Mouse (Mus musculus) CH12.LX (cell line): Measurements from ENCODE around the gene Znrf3. TPM values are rescaled to one million over a fixed set of nuclear protein-coding genes. Genes with fewer than 3 reads are reported as not detected.

Source experiments
- DNase-seq: peaks from one replicate; pipeline ENCODE4 v3.0.0-alpha.2; 2013; ENCODE audit errors: extremely low read depth
- H3K27ac ChIP-seq: 2 replicates; pipeline ENCODE4 v1.5.1; 2012; ENCODE audit warnings: low read depth, mild to moderate bottlenecking, control low read depth, moderate library complexity; ENCODE audit not compliant: insufficient read depth
- H3K27me3 ChIP-seq: replicated peaks from 2 replicates; pipeline ENCODE3; 2012; ENCODE audit warnings: inconsistent platforms
- H3K36me3 ChIP-seq, 2 experiments: replicated peaks in 1 of 2; 2 replicates each; pipeline versions ENCODE3 to v1.6.1; 2012; ENCODE audit warnings: inconsistent platforms in 1 of 2, low read length in 1 of 2, mild to moderate bottlenecking in 1 of 2, mixed read lengths in 1 of 2, moderate library complexity in 1 of 2; ENCODE audit not compliant: control insufficient read depth in 1 of 2, insufficient read depth in 1 of 2
- H3K4me1 ChIP-seq, 2 experiments: 2 replicates each; pipeline ENCODE4 v1.6.1; 2012; ENCODE audit warnings: inconsistent platforms in 1 of 2, moderate library complexity in 1 of 2; ENCODE audit not compliant: insufficient read depth in 2 of 2, control insufficient read depth in 1 of 2
- H3K4me2 ChIP-seq: 2 replicates; pipeline ENCODE4 v1.6.1; 2012; ENCODE audit warnings: low read depth, mild to moderate bottlenecking, control low read depth; ENCODE audit not compliant: poor library complexity, insufficient read depth, severe bottlenecking
- H3K4me3 ChIP-seq, 3 experiments: fragments of 150-350 bp in 1 of 3; sonication (generic) in 1 of 3; replicated peaks in 1 of 3; 2 replicates each; pipeline versions ENCODE3 to v1.5.1; 2011 to 2012; ENCODE audit warnings: low read depth in 2 of 3, low read length in 2 of 3, mild to moderate bottlenecking in 2 of 3, moderate library complexity in 2 of 3, control low read depth in 1 of 3, improper control_type of control experiment in 1 of 3, inconsistent platforms in 1 of 3, mixed read lengths in 1 of 3; ENCODE audit not compliant: poor library complexity in 1 of 3
- H3K79me2 ChIP-seq: replicated peaks from 2 replicates; pipeline ENCODE4 v1.6.1; 2012; ENCODE audit warnings: mild to moderate bottlenecking, moderate library complexity; ENCODE audit not compliant: control insufficient read depth, poor library complexity, insufficient read depth, severe bottlenecking; ENCODE audit errors: extremely low read depth
- H3K9ac ChIP-seq: 2 replicates; pipeline ENCODE4 v1.6.1; 2012; ENCODE audit warnings: low read depth, mild to moderate bottlenecking, control low read depth, moderate library complexity; ENCODE audit not compliant: insufficient read depth
- H3K9me3 ChIP-seq: replicated peaks from 2 replicates; pipeline ENCODE3; 2012; ENCODE audit warnings: low read length, inconsistent platforms, mixed read lengths
- CHD1 ChIP-seq: IDR thresholded peaks from 2 replicates; pipeline ENCODE4 v1.6.1; 2012; ENCODE audit warnings: low read depth, low read length, improper control_type of control experiment, inconsistent platforms
- ELF1 ChIP-seq: IDR thresholded peaks from 2 replicates; pipeline ENCODE4 v1.6.1; 2014; ENCODE audit warnings: low read depth, mild to moderate bottlenecking, inconsistent platforms, low read length, improper control_type of control experiment
- JUN ChIP-seq: IDR thresholded peaks from 2 replicates; pipeline ENCODE4 v1.6.1; 2011; ENCODE audit warnings: low read depth, mild to moderate bottlenecking, low read length, improper control_type of control experiment, moderate library complexity; ENCODE audit not compliant: insufficient read depth
- JUND ChIP-seq: conservative IDR thresholded peaks from 2 replicates; pipeline ENCODE4 v1.6.1; 2011; ENCODE audit warnings: low read depth, low read length, improper control_type of control experiment
- MAX ChIP-seq: IDR thresholded peaks from 2 replicates; pipeline ENCODE4 v1.6.1; 2011; ENCODE audit warnings: low read length, improper control_type of control experiment
- NELFE ChIP-seq: IDR thresholded peaks from 2 replicates; pipeline ENCODE4 v1.6.1; 2011; ENCODE audit warnings: low read depth, low read length, improper control_type of control experiment
- NRF1 ChIP-seq: IDR thresholded peaks from 2 replicates; pipeline ENCODE4 v1.6.1; 2014; ENCODE audit warnings: low read depth, mild to moderate bottlenecking, inconsistent platforms, low read length, improper control_type of control experiment, moderate library complexity
- POLR2AphosphoS2 ChIP-seq: IDR thresholded peaks from 2 replicates; pipeline ENCODE4 v1.6.1; 2011; ENCODE audit warnings: low read depth, low read length, improper control_type of control experiment
- RAD21 ChIP-seq: IDR thresholded peaks from 2 replicates; pipeline ENCODE4 v1.6.1; 2011; ENCODE audit warnings: low read depth, mild to moderate bottlenecking, low read length, improper control_type of control experiment, moderate library complexity
- TBP ChIP-seq: conservative IDR thresholded peaks from 2 replicates; pipeline ENCODE4 v1.6.1; 2011; ENCODE audit warnings: low read depth, low read length, improper control_type of control experiment
- UBTF ChIP-seq: IDR thresholded peaks from 2 replicates; pipeline ENCODE4 v1.6.1; 2012; ENCODE audit warnings: low read depth, mild to moderate bottlenecking, inconsistent platforms, low read length, improper control_type of control experiment, moderate library complexity
- ZC3H11A ChIP-seq: IDR thresholded peaks from 2 replicates; pipeline ENCODE4 v1.6.1; 2012; ENCODE audit warnings: low read depth, mild to moderate bottlenecking, inconsistent platforms, low read length, improper control_type of control experiment
- ZNF384 ChIP-seq: IDR thresholded peaks from 2 replicates; pipeline ENCODE4 v1.6.1; 2012; ENCODE audit warnings: low read depth, low read length, improper control_type of control experiment, inconsistent platforms
- dilution Hi-C: fragments of 300-500 bp; cut with MboI; formaldehyde crosslinking; loops from 2 replicates; pipeline ENCODE4 v1.14.3; 2020; ENCODE audit warnings: low sequenced_read_pairs; ENCODE audit not compliant: extremely low pct_unique_long_range_greater_than_20kb, extremely low pct_ligation_motif_present
- in situ Hi-C: fragments of 300-500 bp; cut with MboI; formaldehyde crosslinking; loops from 3 replicates; pipeline ENCODE4 v1.14.3; 2019; ENCODE audit warnings: low sequenced_read_pairs, low pct_ligation_motif_present, low pct_unique_long_range_greater_than_20kb, mixed read lengths
- polyA plus RNA-seq: library from polyadenylated mRNA; unstranded; fragments of >175 nt; gene quantifications from 2 replicates; pipeline ENCODE4 v1.2.1, GENCODE M21; 2012; ENCODE audit warnings: low read depth; ENCODE audit not compliant: insufficient read length
- total RNA-seq, 2 experiments: library from RNA; depleted of rRNA; stranded (reverse); fragments of 300-350 nt in 1 of 2; fragments of >200 nt in 1 of 2; gene quantifications; 2 replicates each; pipeline ENCODE4 v1.2.3; 2012 to 2014

Gene Znrf3
- total and polyA plus RNA-seq, 3 experiments, result 1.1 to 2.7 (median 1.3) TPM

- peaks cover 12 to 43% of the 10 kb centered on the region in 2 experiments for H3K4me1 ChIP-seq
- no peaks in the 10 kb centered on the region for H3K36me3 ChIP-seq
- DNase-seq, result peak; percentile 41
- dilution Hi-C loops, result no loop called here
- H3K9ac ChIP-seq, result peak overlapping the region; percentile 71
- peaks cover 2% of the 10 kb centered on the region for H3K9me3 ChIP-seq
- TF ChIP-seq CHD1 (peak; percentile 73; the same call in 1 of the 2 replicates), ELF1 (0 out of 2 replicates have a peak, but pooled peaks have one; percentile 38), UBTF (peak; percentile 79), TBP (no peak), MAX (no peak)
- H3K27ac ChIP-seq, result no peak overlapping the region
- peaks cover 11% of the 10 kb centered on the region for H3K27me3 ChIP-seq
- peak overlapping the region; percentile 67 to 79 (median 68) for H3K4me3 ChIP-seq
- H3K4me2 ChIP-seq, result peak overlapping the region; percentile 73
- no peaks in the 10 kb centered on the region for H3K79me2 ChIP-seq
- in situ Hi-C loops, result no loop called here
Observed at GRCm38 (mm10) chr11:5260942-5261459, 183.6 kb downstream of the Znrf3 start.

GRCm38 (mm10) chr11:5259944-5260598 lies 184.6 kb downstream of the Znrf3 start:
- Histone ChIP-seq H3K36me3 (no peaks in the 10 kb centered on the region), H3K4me2 (peak overlapping the region; percentile 73), H3K27ac (no peak overlapping the region), H3K79me2 (no peaks in the 10 kb centered on the region), H3K4me1 (peaks cover 7 to 43% of the 10 kb centered on the region in 2 experiments), H3K9ac (no peak overlapping the region), H3K4me3 (peak overlapping the region in 2 of 3 experiments; percentile 14 to 79), H3K9me3 (peaks cover 2% of the 10 kb centered on the region), H3K27me3 (peaks cover 11% of the 10 kb centered on the region)
- TF ChIP-seq ZNF384 (peak; percentile 48; the same call in 1 of the 2 replicates), NELFE (no peak)
- in situ Hi-C loops (no loop called here), dilution Hi-C loops (no loop called here)
- DNase-seq, result no peak

- Histone ChIP-seq H3K36me3 (no peaks in the 10 kb centered on the region), H3K27ac (no peak overlapping the region), H3K4me3 (no peak overlapping the region), H3K79me2 (no peaks in the 10 kb centered on the region), H3K9ac (no peak overlapping the region), H3K27me3 (peaks cover 11% of the 10 kb centered on the region), H3K9me3 (peaks cover 2% of the 10 kb centered on the region), H3K4me2 (no peak overlapping the region), H3K4me1 (peaks cover 4 to 59% of the 10 kb centered on the region in 2 experiments)
- in situ Hi-C loops (no loop called here), dilution Hi-C loops (no loop called here)
- no peak for TF ChIP-seq NRF1
- TF ChIP-seq ZC3H11A, result no peak
- TF ChIP-seq RAD21, result no peak
- no peak for TF ChIP-seq JUN
- no peak for TF ChIP-seq POLR2AphosphoS2
- no peak for TF ChIP-seq JUND
- no peak for TF ChIP-seq NELFE
- no peak for TF ChIP-seq ELF1
- DNase-seq, result no peak
Observed at GRCm38 (mm10) chr11:5258036-5258435, 186.6 kb downstream of the Znrf3 start.
